Mouse (Mus musculus) bone marrow, adult 2 months (tissue): ENCODE results near the gene Mlxip.

Experiments used
- CTCF ChIP-seq: fragments of 200-500 bp; IDR thresholded peaks from 2 replicates; pipeline ENCODE4 v1.5.1; 2011; ENCODE audit warnings: low read length, control low read depth; ENCODE audit not compliant: control insufficient read depth, insufficient read depth
- POLR2A ChIP-seq: fragments of 200-500 bp; IDR thresholded peaks from 2 replicates; pipeline ENCODE4 v1.6.1; 2011; ENCODE audit warnings: low read depth, mild to moderate bottlenecking, control low read depth, low read length, borderline replicate concordance; ENCODE audit not compliant: control insufficient read depth

- no peak for TF ChIP-seq CTCF
- no peak for TF ChIP-seq POLR2A
Observed at GRCm38 (mm10) chr5:123451886-123452285, 57.3 kb downstream of the Mlxip start.
